Mouse (Mus musculus): ENCODE measurements around the gene Gm42688. TPM values are rescaled to one million over a fixed set of nuclear protein-coding genes. Genes with fewer than 3 reads are reported as not detected.

The Gm42688 gene
- total RNA-seq, 2 experiments from 2014 or later = 5.2 to 5.9 TPM

DNA sequence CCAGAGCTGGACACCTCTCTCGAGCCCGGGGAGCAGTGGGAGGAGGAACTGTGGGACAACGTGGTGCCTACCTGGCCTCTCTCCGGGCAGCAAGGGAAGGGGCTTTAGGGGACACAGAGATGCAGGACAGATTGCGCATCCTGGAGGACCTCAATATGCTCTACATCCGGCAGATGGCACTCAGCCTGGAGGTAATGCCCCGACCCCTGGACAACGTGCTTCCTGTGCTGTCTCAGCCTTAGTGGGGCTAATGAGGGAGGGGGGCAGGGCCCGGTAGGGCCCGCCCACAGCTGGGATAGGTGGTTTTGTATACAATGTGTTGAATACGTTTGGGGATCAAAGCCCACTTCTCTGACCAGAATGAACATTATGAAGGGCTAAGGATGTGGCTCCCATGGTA is 36.6 kb downstream of the Gm42688 start:
- DNase-seq = no peak

DNA sequence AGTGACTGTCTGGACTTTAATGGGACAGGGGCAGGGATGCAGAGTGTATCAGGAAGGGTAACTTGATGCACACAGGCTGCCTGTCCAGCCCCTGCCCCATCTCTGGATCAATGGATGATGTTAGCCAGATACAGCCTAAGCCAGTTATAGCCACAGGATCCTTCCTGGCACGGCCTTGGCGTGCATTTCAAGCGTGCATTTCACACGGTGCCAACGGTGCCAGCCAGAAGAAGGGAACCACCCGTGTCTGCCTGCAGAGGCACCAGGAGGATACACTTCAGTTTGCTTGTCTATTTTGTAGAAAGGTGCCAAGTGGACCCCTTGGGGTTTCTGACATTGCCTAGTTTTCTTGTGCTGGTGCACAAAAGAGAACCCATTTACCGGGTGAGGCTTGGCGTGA is 38.6 kb downstream of the Gm42688 start:
- no peak for DNase-seq

GRCm38 (mm10) chr6:83141636-83142035 is 40.2 kb downstream of the Gm42688 start:
- DNase-seq = no peak

GRCm38 (mm10) chr6:83142211-83142731 is 40.9 kb downstream of the Gm42688 start:
- DNase-seq = peak in 1 of 2 experiments; percentile 18

DNA sequence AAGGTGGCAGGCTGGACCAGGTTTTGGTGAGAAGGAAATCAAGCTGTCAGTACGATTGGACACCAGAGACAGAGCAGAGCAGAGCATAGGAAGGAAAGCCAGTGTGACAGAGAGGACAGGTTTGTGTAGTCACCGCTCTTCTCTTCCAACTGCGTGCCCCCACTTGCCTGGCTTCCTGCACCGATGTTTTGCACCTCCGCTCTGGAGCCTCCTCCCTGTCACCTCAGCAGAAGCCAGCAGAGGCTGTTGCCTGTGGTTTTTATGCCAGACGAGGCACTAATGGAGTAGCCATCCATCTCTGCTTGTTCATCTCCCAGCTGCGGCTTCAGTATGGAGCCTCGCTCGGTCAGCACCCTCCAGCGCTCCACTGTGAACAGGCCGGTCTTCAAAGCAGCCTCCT is 41.5 kb downstream of the Gm42688 start:
- DNase-seq = no peak

DNA sequence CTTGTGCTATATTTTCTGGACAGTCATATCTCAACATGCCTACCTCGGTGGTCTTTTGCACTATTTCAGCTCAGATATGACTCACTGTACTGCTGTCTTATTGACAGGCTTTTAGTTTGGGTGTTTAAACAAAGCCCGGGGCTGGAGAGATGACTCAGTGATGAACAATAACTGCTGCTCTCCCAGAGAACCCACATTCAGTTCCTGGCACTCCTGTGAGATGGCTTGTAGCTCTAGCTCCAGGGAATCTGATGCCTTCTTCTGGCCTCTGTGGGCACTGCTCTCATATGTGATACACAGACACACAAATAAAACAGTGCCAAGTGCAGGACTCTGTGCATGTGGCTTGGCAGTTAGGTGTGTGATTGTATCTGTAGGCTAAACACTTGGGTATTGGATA is 43.8 kb downstream of the Gm42688 start:
- DNase-seq = no peak

DNA sequence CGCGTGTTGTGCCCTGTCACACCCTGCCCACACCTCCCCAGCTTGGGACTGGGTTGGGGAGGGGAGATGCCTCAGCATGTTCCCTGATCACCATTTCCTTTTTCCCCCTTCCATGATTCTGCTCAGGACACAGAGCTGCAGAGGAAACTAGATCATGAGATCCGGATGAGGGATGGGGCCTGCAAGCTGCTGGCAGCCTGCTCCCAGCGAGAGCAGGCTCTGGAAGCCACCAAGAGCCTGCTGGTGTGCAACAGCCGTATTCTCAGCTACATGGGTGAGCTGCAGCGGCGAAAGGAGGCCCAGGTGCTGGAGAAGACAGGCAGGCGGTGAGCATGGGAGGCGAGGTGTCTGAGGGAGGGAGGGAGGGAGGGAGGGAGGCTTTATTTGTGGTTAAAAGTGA is 44.4 kb downstream of the Gm42688 start:
- DNase-seq = no peak

- DNase-seq = peak; percentile 56 to 59
Measured at GRCm38 (mm10) chr6:83147280-83147679, 45.9 kb downstream of the Gm42688 start.

- no peak for DNase-seq
Measured at GRCm38 (mm10) chr6:83151721-83152120, 50.3 kb downstream of the Gm42688 start.

DNA sequence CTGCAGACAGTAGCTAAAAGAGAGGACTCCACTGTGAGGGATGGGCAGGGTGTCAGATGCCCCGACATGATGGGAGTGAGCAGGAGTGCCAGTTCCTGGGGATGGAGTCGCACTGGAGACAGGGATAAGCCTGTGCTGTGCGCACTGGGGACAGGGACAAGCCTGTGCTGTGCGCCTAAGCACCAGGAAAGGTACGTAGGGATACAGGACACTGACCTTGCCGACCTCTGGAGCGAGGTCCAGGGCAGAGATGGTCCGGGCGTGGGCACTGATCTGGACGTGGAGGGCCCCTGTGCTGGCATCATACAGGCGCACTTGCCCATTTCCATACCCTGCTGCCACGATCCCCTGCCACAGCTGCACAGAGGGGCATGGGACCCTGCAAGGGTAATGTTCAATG is 51.6 kb downstream of the Gm42688 start:
- no peak for DNase-seq

- DNase-seq = no peak
Measured at GRCm38 (mm10) chr6:83153485-83153884, 52.1 kb downstream of the Gm42688 start.

GRCm38 (mm10) chr6:83155552-83156238 is 54.3 kb downstream of the Gm42688 start:
- DNase-seq = no peak

DNA sequence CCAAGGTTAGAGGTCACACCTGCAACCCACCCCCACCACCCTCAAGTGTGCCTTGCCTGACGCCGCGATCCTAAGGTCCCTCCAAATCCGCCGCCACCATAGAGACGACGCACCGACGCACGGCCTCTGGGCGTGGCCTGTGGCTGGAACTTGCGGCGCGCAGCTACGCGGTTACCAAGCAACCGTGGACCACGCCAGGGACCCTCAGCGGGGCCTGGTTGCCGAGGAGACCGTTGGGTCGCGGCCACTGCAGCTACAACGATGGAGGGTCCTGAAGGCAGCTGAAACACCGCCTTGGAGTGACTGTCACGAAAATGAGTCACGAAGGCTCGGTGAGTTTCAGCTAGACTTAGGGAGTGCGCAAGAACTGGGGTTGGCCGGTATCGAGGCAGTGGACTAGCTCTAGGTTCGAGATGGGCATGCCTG is 54.9 kb downstream of the Gm42688 start, which contains the start of the genes Wdr54 and 1700003E16Rik:
Wdr54 (minus strand) TSS at position 139 of the 426 bp plus-strand sequence.
1700003E16Rik (plus strand) TSS at position 146 of the 426 bp plus-strand sequence.
- peak; percentile 75 to 79 for DNase-seq

DNA sequence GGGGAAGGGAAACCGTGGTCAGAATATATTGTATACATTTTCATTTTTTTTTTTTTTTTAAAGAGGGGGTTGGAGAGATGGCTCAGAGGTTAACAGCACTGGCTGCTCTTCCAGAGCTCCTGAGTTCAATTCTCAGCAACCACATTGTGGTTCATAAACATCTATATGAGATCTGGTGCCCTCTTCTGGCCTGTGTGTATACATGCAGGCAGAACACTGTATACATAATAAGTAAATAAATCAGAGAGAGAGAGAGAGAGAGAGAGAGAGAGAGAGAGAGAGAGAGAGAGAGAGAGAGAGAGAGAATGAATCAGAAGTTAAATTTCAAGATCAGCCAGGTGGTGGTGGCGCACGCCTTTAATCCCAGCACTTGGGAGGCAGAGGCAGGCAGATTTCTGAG is 58.0 kb downstream of the Gm42688 start:
- DNase-seq = peak in 1 of 2 experiments; percentile 62

Small RNA genes within 50 kb of the gene (microRNA-seq; reads per million reads assigned to microRNA genes)
- not detected for gene Mir3470a

Other genes with a start within 250 kb of the Gm42688 start
- gene Sema4f, start 161.8 kb upstream of the Gm42688 start, total RNA-seq (2021) = under 1 TPM; 0.66 to 0.69 TPM
- under 1 TPM in 1 of 2 experiments, not detected in 1; 0.13 TPM for gene M1ap, start 154.7 kb upstream of the Gm42688 start, total RNA-seq (2021)
- gene Dok1, start 68.1 kb upstream of the Gm42688 start, total RNA-seq (2021) = 10 to 100 TPM in 1 of 2 experiments, 1 to 10 TPM in 1; 9.9 to 13.8 TPM
- gene Loxl3, start 67.4 kb upstream of the Gm42688 start, total RNA-seq (2021) = 1 to 10 TPM; 3.3 to 3.5 TPM
- 100 to 1,000 TPM; 173 to 185 TPM for gene Aup1, start 47.1 kb upstream of the Gm42688 start, total RNA-seq (2021)
- 10 to 100 TPM; 51.8 to 58.4 TPM for gene Htra2, start 46.3 kb upstream of the Gm42688 start, total RNA-seq (2021)
- 1 to 10 TPM; 2.0 to 2.9 TPM for gene Dqx1, start 43.8 kb upstream of the Gm42688 start, total RNA-seq (2021)
- gene Tlx2, start 31.3 kb upstream of the Gm42688 start, total RNA-seq (2021) = 1 to 10 TPM; 7.5 to 8.9 TPM
- 10 to 100 TPM; 30.9 to 38.9 TPM for gene Pcgf1, start 23.7 kb upstream of the Gm42688 start, total RNA-seq (2021)
- 10 to 100 TPM in 1 of 2 experiments, 1 to 10 TPM in 1; 7.9 to 15.5 TPM for gene Lbx2, start 15.2 kb upstream of the Gm42688 start, total RNA-seq (2021)
- gene Ccdc142, start within 50 bp of the Gm42688 start, total RNA-seq (2021) = 1 to 10 TPM; 3.6 to 4.1 TPM
- gene Mrpl53, start 7.4 kb downstream of the Gm42688 start, total RNA-seq (2021) = 100 to 1,000 TPM; 103 to 109 TPM
- 10 to 100 TPM; 58.3 to 77.1 TPM for gene Mogs, start 13.9 kb downstream of the Gm42688 start, total RNA-seq (2021)
- gene Wbp1, start 19.9 kb downstream of the Gm42688 start, total RNA-seq (2021) = 10 to 100 TPM; 69.8 to 90.1 TPM
- 10 to 100 TPM; 22.4 to 25.2 TPM for gene Ino80b, start 23.8 kb downstream of the Gm42688 start, total RNA-seq (2021)
- gene Rtkn, start 33.8 kb downstream of the Gm42688 start, total RNA-seq (2021) = 10 to 100 TPM in 1 of 2 experiments, 1 to 10 TPM in 1; 5.1 to 14.0 TPM
- 1 to 10 TPM; 1.8 to 3.1 TPM for gene Wdr54, start 54.8 kb downstream of the Gm42688 start, total RNA-seq (2021)
- gene 1700003E16Rik, start 54.8 kb downstream of the Gm42688 start, total RNA-seq (2021) = under 1 TPM; 0.43 to 0.66 TPM
- gene Dctn1, start 64.3 kb downstream of the Gm42688 start, total RNA-seq (2021) = 100 to 1,000 TPM; 127 to 132 TPM
- under 1 TPM; 0.07 to 0.17 TPM for gene Slc4a5, start 118.2 kb downstream of the Gm42688 start, total RNA-seq (2021)
- 10 to 100 TPM; 19.1 to 40.5 TPM for gene Mthfd2, start 224.3 kb downstream of the Gm42688 start, total RNA-seq (2021)
- 10 to 100 TPM; 76.4 to 78.4 TPM for gene Mob1a, start 224.4 kb downstream of the Gm42688 start, total RNA-seq (2021)
- gene Bola3, start 247.5 kb downstream of the Gm42688 start, total RNA-seq (2021) = 100 to 1,000 TPM; 177 to 218 TPM